Mouse (Mus musculus) induced T-regulatory cell, adult 2 months (primary cell): ENCODE results near the gene Nprl2.

Experiments used
- DNase-seq: peaks from one replicate; pipeline ENCODE4 v3.0.0-alpha.2; 2012; ENCODE audit warnings: low read depth

Nprl2 gene

DNA sequence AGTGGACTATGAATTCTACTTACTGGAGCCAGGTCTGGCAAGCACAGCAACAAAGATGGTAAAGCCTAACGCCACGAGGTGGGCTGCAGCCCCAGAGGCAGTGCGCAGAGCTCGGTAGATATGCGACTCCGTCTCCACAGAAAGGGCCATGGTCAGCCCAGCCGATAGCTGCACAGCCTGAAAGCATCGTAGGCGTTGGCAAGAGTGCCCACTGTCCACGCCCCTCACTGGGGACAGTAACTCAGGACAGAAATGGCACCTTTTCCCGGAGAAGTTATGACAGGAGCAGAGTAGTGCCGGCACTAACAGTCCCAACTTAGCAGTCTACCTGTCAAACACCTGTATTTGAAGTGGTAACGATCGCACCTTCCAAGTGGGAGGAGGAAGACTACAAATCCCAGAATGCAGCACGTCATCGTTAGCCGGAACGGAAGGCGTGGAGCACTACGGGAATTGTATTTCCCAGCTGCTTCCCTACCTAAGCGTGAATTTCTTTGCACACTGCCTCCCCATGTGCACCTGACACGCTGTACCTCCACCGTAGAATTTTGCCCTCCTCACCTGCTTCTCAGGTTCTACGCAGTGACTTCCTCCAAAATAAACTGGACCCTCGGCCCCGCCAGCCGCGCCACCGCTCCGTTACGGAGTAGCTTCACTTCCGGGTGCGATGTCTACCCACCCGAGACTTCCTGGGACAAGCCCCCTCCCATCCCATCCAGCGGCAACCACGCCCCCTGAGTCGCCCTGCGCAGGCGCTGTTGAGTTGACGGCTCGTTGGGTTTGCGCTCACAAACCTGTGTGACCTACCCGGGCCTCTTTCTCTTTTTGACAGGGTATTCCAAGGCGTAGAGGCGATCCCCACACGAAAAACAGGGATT, at the start of gene Nprl2, which contains the start of gene Cyb561d2:
Gene Nprl2 (plus strand): TSS at position 753 of the 878 bp plus-strand sequence.
Gene Cyb561d2 (minus strand): TSS at position 720 of the 878 bp plus-strand sequence.
- DNase-seq = peak; percentile 97

- no peak for DNase-seq
Observed at GRCm38 (mm10) chr9:107493511-107493910, 48.5 kb upstream of the Nprl2 start.

- no peak for DNase-seq
Observed at GRCm38 (mm10) chr9:107494238-107494637, 47.8 kb upstream of the Nprl2 start.

- no peak for DNase-seq
Observed at GRCm38 (mm10) chr9:107496359-107496758, 45.7 kb upstream of the Nprl2 start.

DNA sequence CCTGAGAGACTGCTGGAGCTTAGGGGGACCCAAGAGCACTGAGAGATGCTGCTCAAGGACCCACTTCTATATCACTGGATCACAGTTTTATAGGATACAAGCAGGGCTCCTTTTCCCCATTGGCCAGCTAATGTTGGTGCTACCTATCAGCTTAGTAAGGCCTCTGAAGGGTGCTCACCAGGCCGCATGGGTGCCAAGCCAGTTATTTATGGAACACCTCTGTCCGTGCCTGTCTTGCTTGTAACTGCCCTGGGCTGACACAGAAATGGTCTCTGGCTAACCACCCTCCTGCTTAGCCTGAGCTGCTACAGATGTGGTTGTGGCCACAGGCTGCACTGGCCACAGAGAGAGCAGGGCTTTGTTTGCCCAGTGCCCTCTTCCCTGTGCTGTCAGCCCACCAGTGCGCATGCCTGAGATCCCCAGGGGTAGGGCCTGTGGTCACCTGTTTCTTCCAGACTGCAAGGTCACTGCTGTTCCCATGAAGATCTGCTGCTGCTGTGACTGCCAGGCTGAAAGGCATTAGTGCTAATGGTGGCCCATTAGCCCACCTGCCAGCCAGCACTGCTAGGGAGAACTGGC, 41.2 kb upstream of the Nprl2 start:
- DNase-seq = no peak

GRCm38 (mm10) chr9:107502131-107502846, 39.7 kb upstream of the Nprl2 start:
- no peak for DNase-seq

- no peak for DNase-seq
Observed at GRCm38 (mm10) chr9:107504662-107505537, 37.1 kb upstream of the Nprl2 start.

DNA sequence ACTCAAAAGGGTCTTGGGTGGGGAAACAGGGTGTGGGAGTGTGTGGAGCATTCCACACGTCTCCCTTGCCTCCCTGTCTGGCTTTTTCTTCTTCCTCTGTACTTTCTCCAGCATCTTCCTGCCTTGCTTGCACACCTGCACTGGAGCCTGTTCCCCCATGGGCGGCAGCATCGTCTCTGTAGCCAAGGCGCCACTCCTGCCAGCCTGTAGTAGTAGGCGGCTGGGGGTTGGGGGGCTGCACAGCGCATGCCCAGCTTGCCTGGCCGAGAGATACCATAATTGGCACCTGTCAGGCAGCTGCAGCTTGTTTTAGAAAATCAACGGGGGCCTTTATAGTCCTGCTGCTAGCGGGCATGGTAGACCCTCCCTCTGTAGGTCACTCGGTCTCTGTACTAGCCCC, 33.8 kb upstream of the Nprl2 start:
- no peak for DNase-seq

DNA sequence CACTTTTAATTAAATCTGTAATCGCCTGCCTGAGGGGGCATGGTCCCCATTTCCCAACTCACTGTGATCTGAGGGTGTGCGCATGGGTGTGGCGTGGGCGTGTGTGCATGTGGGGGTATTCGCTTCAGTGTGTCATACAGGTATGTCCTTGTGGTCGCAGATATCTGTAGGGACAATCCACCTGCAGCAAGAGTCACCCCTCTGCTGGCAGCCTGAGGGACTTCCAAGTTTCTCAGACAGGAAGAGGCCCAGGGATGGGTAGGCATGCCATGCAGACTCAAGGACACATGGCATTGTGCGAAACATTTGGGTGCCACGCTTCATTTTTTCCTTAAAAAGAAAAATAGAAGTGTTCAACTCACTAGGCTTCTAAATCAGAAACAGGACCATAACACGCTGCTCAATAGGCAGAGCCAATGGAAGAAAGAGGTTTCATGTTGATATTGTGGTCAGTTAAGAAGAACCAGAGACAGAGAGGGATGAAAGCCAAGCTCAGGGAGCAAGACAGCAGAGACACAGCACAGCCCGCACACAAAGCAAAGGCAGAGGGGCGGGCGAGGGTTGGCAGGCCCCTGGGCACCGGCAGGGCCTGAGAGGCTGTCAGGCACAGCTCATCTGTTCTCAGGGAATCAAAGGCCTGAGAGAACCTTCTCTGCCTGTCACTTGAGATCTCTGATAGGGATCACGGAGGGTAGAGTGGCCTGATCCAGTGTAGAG, 31.5 kb upstream of the Nprl2 start:
- DNase-seq = no peak

DNA sequence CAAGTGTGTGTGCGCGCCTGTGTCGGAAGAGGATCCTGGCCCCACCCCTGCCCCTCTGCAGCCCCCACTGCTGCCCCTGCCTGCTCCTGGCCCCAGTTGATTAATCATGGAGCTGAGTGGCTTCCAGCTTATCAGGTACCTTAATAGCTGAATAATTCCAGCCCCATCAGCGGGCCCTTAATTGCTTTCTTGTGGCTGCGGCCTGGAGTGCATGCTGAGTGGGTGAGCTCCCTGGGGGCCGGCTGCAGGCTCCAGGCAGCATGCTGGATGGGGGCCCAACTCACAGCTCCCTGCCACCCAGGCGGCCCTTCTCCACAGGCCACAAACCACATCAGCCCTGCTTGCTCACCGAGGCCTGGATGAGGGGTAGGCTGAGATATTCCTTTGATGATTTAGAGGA, 30.6 kb upstream of the Nprl2 start:
- no peak for DNase-seq

GRCm38 (mm10) chr9:107512326-107512725, 29.7 kb upstream of the Nprl2 start:
- no peak for DNase-seq

- DNase-seq = peak; percentile 87
Observed at GRCm38 (mm10) chr9:107514303-107514955, 27.6 kb upstream of the Nprl2 start.

DNA sequence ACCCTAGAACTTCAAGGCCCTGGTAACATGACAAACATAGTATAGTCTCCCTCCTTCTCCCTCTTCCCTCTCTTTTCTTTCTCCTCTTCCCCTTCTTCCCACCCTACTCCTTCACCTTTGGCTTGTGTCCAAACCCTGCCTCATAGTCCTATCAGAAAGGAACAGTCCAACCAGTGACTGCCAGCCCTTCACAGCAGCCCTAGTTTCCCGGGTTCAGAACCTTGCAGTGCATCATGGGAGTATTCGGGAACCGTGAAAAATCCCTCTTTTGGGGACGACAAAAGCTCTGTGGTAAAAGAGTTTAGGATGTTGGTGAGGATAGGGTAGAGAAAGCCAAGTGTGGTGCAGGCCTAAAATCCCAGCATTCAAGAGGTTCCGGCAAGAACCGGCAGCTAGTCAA, 21.7 kb upstream of the Nprl2 start:
- DNase-seq = no peak

GRCm38 (mm10) chr9:107521190-107521589, 20.8 kb upstream of the Nprl2 start:
- DNase-seq = no peak

DNA sequence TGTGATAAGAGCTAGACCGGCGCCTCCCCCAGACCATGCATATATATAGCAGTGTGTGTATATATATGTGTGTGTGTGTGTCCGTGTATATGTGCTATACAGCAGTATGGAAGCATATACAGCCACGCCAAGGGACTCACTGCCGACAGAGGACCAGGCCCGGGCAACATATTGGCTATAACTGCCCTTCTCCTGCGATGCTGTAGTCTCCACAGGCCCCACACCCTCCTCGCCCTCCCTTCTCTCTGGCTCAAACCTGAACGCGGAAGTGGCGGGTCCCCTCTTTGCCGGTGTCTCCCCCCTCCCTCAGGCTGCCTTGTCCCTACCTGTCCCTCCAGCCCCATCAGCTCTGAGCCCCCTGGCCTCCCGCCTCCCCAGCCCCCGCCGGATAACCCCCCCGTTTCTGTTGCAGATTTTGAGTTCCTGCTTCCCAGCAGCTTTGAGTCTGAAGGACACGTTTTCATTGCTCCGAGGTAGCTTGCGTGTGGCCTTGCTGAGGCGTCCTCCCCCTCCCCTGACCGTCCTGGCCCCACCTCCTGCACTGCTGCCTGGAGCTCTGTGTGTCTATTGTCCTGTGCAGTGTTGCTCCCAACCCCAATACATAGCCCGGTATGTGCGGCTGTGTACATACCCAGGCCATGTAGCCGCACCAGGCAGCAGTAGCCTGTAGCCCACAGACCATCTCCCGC, 20.2 kb upstream of the Nprl2 start:
- peak; percentile 58 for DNase-seq

- no peak for DNase-seq
Observed at GRCm38 (mm10) chr9:107522400-107522711, 19.7 kb upstream of the Nprl2 start.

- peak; percentile 86 for DNase-seq
Observed at GRCm38 (mm10) chr9:107526198-107527026, 15.6 kb upstream of the Nprl2 start.

DNA sequence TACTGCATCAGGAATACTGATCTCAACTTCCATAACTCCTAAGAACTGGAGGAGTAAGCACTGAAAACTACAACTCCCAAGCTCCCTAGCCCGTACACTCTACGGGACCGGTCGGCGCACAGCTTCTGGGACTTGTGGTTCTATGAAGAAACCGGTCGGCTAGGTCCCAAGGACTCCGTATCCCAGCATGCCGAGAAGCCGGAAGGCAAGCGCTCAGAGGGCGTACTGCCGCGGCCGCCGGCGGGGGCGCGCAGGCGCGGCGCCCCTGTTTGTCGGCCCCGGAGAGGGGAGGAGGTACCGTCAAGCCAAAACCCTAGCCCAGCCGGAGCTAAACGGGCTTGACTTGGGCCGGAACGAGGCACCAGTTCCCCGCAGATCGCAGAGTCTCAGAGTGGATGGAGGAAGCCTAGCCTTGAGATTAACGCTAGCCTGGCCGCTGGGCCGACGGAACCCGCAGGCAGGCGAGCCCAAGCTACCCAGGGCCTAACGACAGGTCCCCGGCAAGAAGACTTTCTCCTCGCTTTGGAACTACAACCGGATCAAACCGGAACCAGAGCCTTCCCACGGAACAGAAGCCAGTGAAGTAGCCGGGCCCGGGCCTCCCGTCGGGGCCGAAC, 8.1 kb upstream of the Nprl2 start, which contains the start of gene Tmem115:
Gene Tmem115 (plus strand): TSS at position 155 of the 617 bp plus-strand sequence.
- peak; percentile 94 for DNase-seq
